Mouse (Mus musculus): ENCODE measurements around the gene Socs3. TPM values are rescaled to one million over a fixed set of nuclear protein-coding genes. Genes with fewer than 3 reads are reported as not detected.

The Socs3 gene
- polyA plus RNA-seq, 1 experiment from 2014 or later, result 15.7 TPM

DNA sequence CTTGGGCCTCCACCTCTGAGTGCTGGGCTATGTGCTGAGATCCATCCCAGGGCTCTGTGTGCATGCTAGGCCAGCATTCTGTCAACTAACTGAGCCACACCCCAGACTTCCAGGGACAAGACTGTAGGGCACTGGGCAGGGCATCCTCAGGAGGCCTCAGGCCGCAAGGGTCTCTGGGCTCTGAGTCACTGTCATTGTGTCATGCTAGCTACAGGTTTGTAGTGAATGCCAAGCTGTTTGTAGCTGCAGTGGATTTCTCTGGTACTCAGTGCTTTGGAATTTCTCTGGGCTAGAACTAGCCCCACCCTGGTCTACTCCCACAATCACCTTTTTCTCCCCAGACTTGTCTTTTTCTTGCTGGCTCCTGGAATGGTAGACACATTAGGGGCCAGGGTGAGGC is 42.7 kb upstream of the Socs3 start:
- WGBS, result 67% methylated on average over 1 of the region's 1 CpGs
- DNase-seq (ENCODE audit: low spot score) (no peak), ATAC-seq (ENCODE audit: low FRiP score, low TSS enrichment) (no peak; the same call in 1 of the 2 replicates)
- Histone ChIP-seq H3K27me3 (ENCODE audit: control insufficient read depth, insufficient read depth, low read length) (no peaks in the 10 kb centered on the region), H3K36me3 (ENCODE audit: control insufficient read depth, insufficient read depth, low read length) (no peaks in the 10 kb centered on the region; the same call in 1 of the 2 replicates), H3K27ac (replicated peaks) (0 out of 2 replicates have a peak overlapping the region, but pooled peaks have one; percentile 36), H3K9me3 (ENCODE audit: control insufficient read depth, low read length) (no peaks in the 10 kb centered on the region), H3K4me2 (replicated peaks; ENCODE audit: low read depth) (no peak overlapping the region), H3K9ac (ENCODE audit: low read length) (no peak overlapping the region), H3K4me3 (ENCODE audit: low read depth, low read length) (no peak overlapping the region), H3K4me1 (replicated peaks; ENCODE audit: control insufficient read depth, insufficient read depth) (peaks cover 7% of the 10 kb centered on the region)
- TF ChIP-seq CTCF (IDR thresholded peaks at IDR 0.05; ENCODE audit: low read depth) (no peak), EP300 (optimal IDR thresholded peaks at IDR 0.05) (no peak)

DNA sequence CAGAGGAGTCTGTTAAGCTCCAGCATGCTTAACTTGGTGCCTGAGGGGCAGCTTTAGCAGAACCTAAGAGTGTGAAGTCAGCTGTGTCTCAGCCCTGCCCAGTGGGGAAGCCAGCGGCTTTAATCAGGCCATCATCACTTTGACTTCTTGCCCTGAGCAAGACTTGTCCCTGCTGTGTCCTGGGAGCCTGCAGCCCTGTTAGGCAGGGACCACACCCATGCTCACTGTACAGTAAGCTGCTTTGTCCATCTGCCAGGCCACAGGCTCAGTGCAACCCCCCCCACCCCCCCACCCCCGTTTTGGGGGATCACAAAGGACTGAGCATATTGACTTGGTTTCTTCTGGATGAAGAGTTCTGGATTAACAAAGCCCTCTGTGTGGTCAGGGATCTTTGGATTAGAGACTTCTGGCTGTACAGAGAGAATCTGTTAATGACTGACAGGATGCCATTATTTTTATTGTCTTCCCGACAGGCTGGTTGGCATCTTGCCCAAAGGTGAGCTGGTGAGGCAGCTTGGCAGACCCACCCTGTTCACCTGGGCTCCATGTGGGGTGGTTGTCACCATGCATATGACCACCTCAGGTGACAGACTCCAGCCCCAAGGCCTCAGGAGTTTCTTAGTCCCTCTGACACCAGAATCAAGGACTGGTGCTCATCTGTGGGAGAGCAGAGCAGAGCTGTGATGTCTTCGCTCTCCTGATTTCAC is 40.2 kb upstream of the Socs3 start:
- Histone ChIP-seq H3K4me3 (ENCODE audit: low read depth, low read length) (no peak overlapping the region), H3K4me1 (replicated peaks; ENCODE audit: control insufficient read depth, insufficient read depth) (peaks cover 7% of the 10 kb centered on the region), H3K27ac (replicated peaks) (peak overlapping the region; percentile 35; the same call in 1 of the 2 replicates), H3K9ac (ENCODE audit: low read length) (no peak overlapping the region), H3K36me3 (ENCODE audit: control insufficient read depth, insufficient read depth, low read length) (peaks cover 11% of the 10 kb centered on the region), H3K4me2 (replicated peaks; ENCODE audit: low read depth) (no peak overlapping the region), H3K9me3 (ENCODE audit: control insufficient read depth, low read length) (no peaks in the 10 kb centered on the region), H3K27me3 (ENCODE audit: control insufficient read depth, insufficient read depth, low read length) (no peaks in the 10 kb centered on the region)
- ATAC-seq (ENCODE audit: low FRiP score, low TSS enrichment) (0 out of 2 replicates have a peak, but pooled peaks have one; percentile 4), DNase-seq (ENCODE audit: low spot score) (no peak)
- no peak for TF ChIP-seq CTCF (IDR thresholded peaks at IDR 0.05; ENCODE audit: low read depth)
- TF ChIP-seq EP300 (optimal IDR thresholded peaks at IDR 0.05), result no peak
- WGBS, result 47% methylated on average over 4 of the region's 4 CpGs

- Histone ChIP-seq H3K27ac (replicated peaks) (no peak overlapping the region), H3K27me3 (ENCODE audit: control insufficient read depth, insufficient read depth, low read length) (no peaks in the 10 kb centered on the region), H3K9ac (ENCODE audit: low read length) (no peak overlapping the region; the same call in 1 of the 2 replicates), H3K9me3 (ENCODE audit: control insufficient read depth, low read length) (no peaks in the 10 kb centered on the region), H3K4me3 (ENCODE audit: low read depth, low read length) (no peak overlapping the region), H3K4me2 (replicated peaks; ENCODE audit: low read depth) (no peak overlapping the region), H3K36me3 (ENCODE audit: control insufficient read depth, insufficient read depth, low read length) (peaks cover 12% of the 10 kb centered on the region), H3K4me1 (replicated peaks; ENCODE audit: control insufficient read depth, insufficient read depth) (peaks cover 7% of the 10 kb centered on the region)
- ATAC-seq (ENCODE audit: low FRiP score, low TSS enrichment), result no peak
- no peak for DNase-seq (ENCODE audit: low spot score)
- WGBS, result 84% methylated on average over 8 of the region's 8 CpGs
- TF ChIP-seq EP300 (optimal IDR thresholded peaks at IDR 0.05) (no peak), CTCF (IDR thresholded peaks at IDR 0.05; ENCODE audit: low read depth) (no peak)
These were observed 39.0 kb upstream of the Socs3 start for GRCm38 (mm10) chr11:118008843-118009242.

DNA sequence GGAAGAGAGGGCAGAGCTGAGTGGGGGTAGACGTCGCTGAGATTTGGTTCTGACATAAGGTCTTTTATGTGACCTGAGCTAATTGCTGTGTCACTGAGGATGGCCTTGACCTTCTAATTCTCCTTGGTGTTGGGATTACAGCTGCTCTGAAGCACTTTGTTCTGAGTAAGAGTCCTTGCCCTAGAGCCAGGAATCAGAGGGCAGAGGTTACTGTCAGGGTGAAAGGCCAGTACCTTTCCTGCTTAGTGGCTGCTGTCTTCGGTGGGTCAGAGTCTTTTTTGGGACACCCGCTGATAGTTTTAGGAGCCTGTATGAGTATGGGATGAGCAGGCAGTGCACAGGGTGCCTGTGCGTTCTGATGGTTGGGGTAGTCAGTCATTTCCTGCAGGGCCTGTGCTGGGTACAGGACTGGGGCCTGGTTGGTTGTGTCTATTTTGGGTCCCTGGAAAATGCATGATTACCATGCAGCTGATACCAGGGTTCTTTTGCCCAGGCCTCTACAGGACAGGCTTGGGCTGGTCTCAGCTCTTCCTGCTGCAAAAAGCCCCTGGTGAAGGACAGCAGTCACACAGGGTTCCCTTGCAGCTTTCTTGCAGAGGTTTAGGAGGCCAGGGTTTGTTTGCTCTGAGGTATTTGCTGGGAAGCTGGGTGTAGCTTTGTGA is 38.4 kb upstream of the Socs3 start:
- peaks cover 7% of the 10 kb centered on the region for H3K4me1 ChIP-seq (replicated peaks; ENCODE audit: control insufficient read depth, insufficient read depth)

GRCm38 (mm10) chr11:118007460-118008143 is 37.8 kb upstream of the Socs3 start:
- Histone ChIP-seq H3K9ac (ENCODE audit: low read length) (no peak overlapping the region), H3K27me3 (ENCODE audit: control insufficient read depth, insufficient read depth, low read length) (no peaks in the 10 kb centered on the region), H3K36me3 (ENCODE audit: control insufficient read depth, insufficient read depth, low read length) (peaks cover 21% of the 10 kb centered on the region), H3K9me3 (ENCODE audit: control insufficient read depth, low read length) (no peaks in the 10 kb centered on the region), H3K4me1 (replicated peaks; ENCODE audit: control insufficient read depth, insufficient read depth) (peaks cover 7% of the 10 kb centered on the region), H3K27ac (replicated peaks) (peak overlapping the region; percentile 41; the same call in 1 of the 2 replicates), H3K4me2 (replicated peaks; ENCODE audit: low read depth) (no peak overlapping the region), H3K4me3 (ENCODE audit: low read depth, low read length) (no peak overlapping the region)
- ATAC-seq (ENCODE audit: low FRiP score, low TSS enrichment), result peak; percentile 68
- TF ChIP-seq CTCF (IDR thresholded peaks at IDR 0.05; ENCODE audit: low read depth) (no peak), EP300 (optimal IDR thresholded peaks at IDR 0.05) (no peak)
- 40% methylated on average over 8 of the region's 8 CpGs for WGBS
- DNase-seq (ENCODE audit: low spot score), result peak; percentile 78

More for the DNA sequence above, 38.4 kb upstream of the Socs3 start:
- H3K4me3 ChIP-seq (ENCODE audit: low read depth, low read length), result no peak overlapping the region
- ATAC-seq (ENCODE audit: low FRiP score, low TSS enrichment) (no peak), DNase-seq (ENCODE audit: low spot score) (no peak)
- peak overlapping the region; percentile 41; the same call in 1 of the 2 replicates for H3K27ac ChIP-seq (replicated peaks)
- WGBS, result 58% methylated on average over 5 of the region's 5 CpGs
- no peak overlapping the region for H3K4me2 ChIP-seq (replicated peaks; ENCODE audit: low read depth)
- peaks cover 17% of the 10 kb centered on the region for H3K36me3 ChIP-seq (ENCODE audit: control insufficient read depth, insufficient read depth, low read length)
- no peaks in the 10 kb centered on the region for H3K27me3 ChIP-seq (ENCODE audit: control insufficient read depth, insufficient read depth, low read length)
- no peaks in the 10 kb centered on the region for H3K9me3 ChIP-seq (ENCODE audit: control insufficient read depth, low read length)
- no peak overlapping the region; the same call in 1 of the 2 replicates for H3K9ac ChIP-seq (ENCODE audit: low read length)
- TF ChIP-seq EP300 (optimal IDR thresholded peaks at IDR 0.05) (no peak), CTCF (IDR thresholded peaks at IDR 0.05; ENCODE audit: low read depth) (no peak)
